Mouse (Mus musculus): ENCODE data around the gene 9230102O04Rik. TPM values are rescaled to one million over a fixed set of nuclear protein-coding genes. Genes with fewer than 3 reads are reported as not detected.

9230102O04Rik gene
- polyA plus RNA-seq, 1 experiment from 2014 or later: not detected

- Histone ChIP-seq H3K27ac (no peak overlapping the region), H3K36me3 (replicated peaks) (no peaks in the 10 kb centered on the region), H3K4me1 (no peaks in the 10 kb centered on the region), H3K27me3 (ENCODE audit: poor library complexity, severe bottlenecking) (no peaks in the 10 kb centered on the region), H3K4me3 (no peak overlapping the region), H3K9me3 (no peaks in the 10 kb centered on the region)
- DNase-seq (ENCODE audit: extremely low spot score, low spot score): no peak
- 90% methylated on average over 7 of the region's 7 CpGs for WGBS
Observed at GRCm38 (mm10) chr2:9833712-9834111, 55.6 kb downstream of the 9230102O04Rik start.

Other genes with a start within 250 kb of the 9230102O04Rik start
- gene 4930412O13Rik, start 8.3 kb downstream of the 9230102O04Rik start, polyA plus RNA-seq (2016; fragmentation: Nextera tagmentation; extraction: Ambion mirVana): 0.42 and 0.50 TPM in 2 replicates
- gene Gata3, start 494 bp upstream of the 9230102O04Rik start, polyA plus RNA-seq (2016; fragmentation: Nextera tagmentation; extraction: Ambion mirVana): 4.2 and 7.3 TPM in 2 replicates
- 15.7 and 16.7 TPM in 2 replicates for gene Taf3, start 159.1 kb upstream of the 9230102O04Rik start, polyA plus RNA-seq (2016; fragmentation: Nextera tagmentation; extraction: Ambion mirVana)
- gene Atp5c1, start 191.0 kb upstream of the 9230102O04Rik start, polyA plus RNA-seq (2016; fragmentation: Nextera tagmentation; extraction: Ambion mirVana): 502 and 503 TPM in 2 replicates
- 39.1 and 39.8 TPM in 2 replicates for gene Kin, start 191.1 kb upstream of the 9230102O04Rik start, polyA plus RNA-seq (2016; fragmentation: Nextera tagmentation; extraction: Ambion mirVana)
- gene Itih2, start 241.9 kb upstream of the 9230102O04Rik start, polyA plus RNA-seq (2016; fragmentation: Nextera tagmentation; extraction: Ambion mirVana): 0.04 and 0.10 TPM in 2 replicates

Measured in forebrain, embryonic 10.5 days (tissue).